Mouse (Mus musculus): ENCODE measurements around the gene Il25. TPM values are rescaled to one million over a fixed set of nuclear protein-coding genes. Genes with fewer than 3 reads are reported as not detected.
"Not testable (repeated sequence)": the region's sequence is repeated elsewhere in the genome, so short reads cannot be mapped to it uniquely, and the experiment has no call there.

The Il25 gene
- polyA plus RNA-seq, 1 experiment from 2014 or later = not detected

DNA sequence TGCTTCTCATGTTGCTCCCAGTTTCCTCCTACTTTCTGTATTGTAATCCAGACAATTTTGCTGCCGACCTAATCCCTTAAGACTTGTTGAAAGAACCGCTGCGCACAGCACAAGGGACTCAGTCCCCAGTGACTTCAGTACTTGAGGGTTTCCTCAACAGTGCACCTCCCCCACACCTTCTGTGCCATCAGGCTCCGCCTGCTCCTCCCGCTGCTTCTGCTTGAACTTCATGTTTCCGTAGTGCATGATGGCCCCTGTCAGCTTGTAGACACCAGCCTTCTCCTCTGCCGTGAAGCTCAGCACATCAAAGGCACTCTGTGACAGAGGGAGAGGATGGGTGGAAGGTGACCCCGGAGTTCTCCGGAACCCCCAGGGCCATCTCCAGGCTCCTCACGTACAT is 28.3 kb downstream of the Il25 start:
- WGBS = 68% methylated on average over 10 of the region's 10 CpGs
- no peak overlapping the region for H3K27ac ChIP-seq
- no peak overlapping the region for H3K9ac ChIP-seq
- no peak for ATAC-seq (ENCODE audit: low FRiP score)
- peaks cover 5% of the 10 kb centered on the region; the same call in 1 of the 2 replicates for H3K27me3 ChIP-seq
- no peak overlapping the region for H3K4me3 ChIP-seq (replicated peaks)
- H3K4me1 ChIP-seq = peaks cover 5% of the 10 kb centered on the region; the same call in 1 of the 2 replicates
- H3K9me3 ChIP-seq = no peaks in the 10 kb centered on the region
- H3K36me3 ChIP-seq (replicated peaks) = no peaks in the 10 kb centered on the region
- H3K4me2 ChIP-seq = no peak overlapping the region

DNA sequence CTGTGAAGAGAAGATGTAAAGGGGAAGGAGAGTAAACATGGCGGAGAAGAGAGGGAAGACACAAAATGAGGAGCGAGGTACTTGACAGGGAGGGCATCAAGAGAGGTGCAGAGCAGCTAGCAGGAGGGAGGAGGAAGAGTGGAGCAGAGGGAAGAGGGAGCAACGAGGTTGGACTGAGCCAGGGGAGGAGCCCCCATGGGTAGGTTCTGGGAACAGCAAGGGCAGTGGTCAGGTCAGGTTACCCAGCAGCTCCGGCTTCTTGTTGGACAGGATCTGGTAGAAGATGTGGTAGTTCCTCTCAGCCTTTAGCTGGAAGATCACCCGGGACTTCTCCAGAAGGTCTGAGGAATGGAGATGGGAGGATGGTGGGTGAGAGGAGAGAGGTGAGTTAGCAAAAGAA is 29.0 kb downstream of the Il25 start:
- no peaks in the 10 kb centered on the region for H3K36me3 ChIP-seq (replicated peaks)
- WGBS = 78% methylated on average over 5 of the region's 5 CpGs
- no peak for ATAC-seq (ENCODE audit: low FRiP score)

DNA sequence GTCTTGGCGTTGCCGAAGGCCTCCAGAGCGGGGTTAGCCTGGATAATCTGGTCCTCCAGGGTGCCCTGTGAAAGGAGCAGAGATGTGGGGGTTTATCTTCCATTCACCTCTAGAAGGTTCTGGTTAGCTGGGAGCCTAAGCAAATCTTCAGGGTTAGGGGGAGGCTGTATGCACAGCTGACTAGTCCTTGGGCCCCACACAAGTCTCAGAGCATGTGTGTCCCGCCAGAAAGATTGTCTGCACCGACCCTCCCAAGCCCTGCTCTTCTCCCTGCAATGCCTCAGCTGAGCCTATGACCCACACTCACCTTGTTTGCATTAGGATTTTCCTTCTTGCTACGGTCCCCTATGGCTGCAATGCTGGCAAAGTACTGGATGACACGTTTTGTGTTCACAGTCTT is 30.2 kb downstream of the Il25 start:
- WGBS = 93% methylated on average over 7 of the region's 7 CpGs
- Histone ChIP-seq H3K9ac (no peak overlapping the region), H3K4me1 (peaks cover 5% of the 10 kb centered on the region; the same call in 1 of the 2 replicates), H3K4me3 (replicated peaks) (no peak overlapping the region), H3K27ac (no peak overlapping the region), H3K9me3 (no peaks in the 10 kb centered on the region), H3K27me3 (peaks cover 5% of the 10 kb centered on the region; the same call in 1 of the 2 replicates), H3K36me3 (replicated peaks) (no peaks in the 10 kb centered on the region), H3K4me2 (no peak overlapping the region)
- no peak for ATAC-seq (ENCODE audit: low FRiP score)

More for the DNA sequence above, 29.0 kb downstream of the Il25 start:
- Histone ChIP-seq H3K4me1 (peaks cover 5% of the 10 kb centered on the region; the same call in 1 of the 2 replicates), H3K4me2 (no peak overlapping the region), H3K9ac (no peak overlapping the region), H3K9me3 (no peaks in the 10 kb centered on the region), H3K27ac (no peak overlapping the region), H3K4me3 (replicated peaks) (no peak overlapping the region), H3K27me3 (peaks cover 5% of the 10 kb centered on the region; the same call in 1 of the 2 replicates)

DNA sequence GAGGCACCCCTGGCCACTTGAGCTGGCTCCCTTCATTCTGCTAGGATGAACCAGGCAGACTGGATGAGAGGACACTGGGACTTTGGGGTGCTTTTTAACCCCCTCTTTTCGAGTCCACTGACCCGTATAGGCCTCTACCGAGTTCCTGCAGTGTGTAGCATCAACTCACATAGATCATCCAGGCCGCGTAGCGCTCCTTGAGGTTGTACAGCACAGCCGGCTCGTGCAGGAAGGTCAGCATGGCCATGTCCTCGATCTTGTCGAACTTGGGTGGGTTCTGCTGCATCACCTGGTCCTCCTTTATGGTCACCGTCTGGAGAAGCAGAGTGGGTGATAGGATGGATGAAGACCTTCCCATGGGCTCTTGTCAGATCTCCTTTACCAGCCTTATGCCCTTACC is 31.2 kb downstream of the Il25 start:
- Histone ChIP-seq H3K4me1 (peaks cover 5% of the 10 kb centered on the region; the same call in 1 of the 2 replicates), H3K4me3 (replicated peaks) (no peak overlapping the region), H3K9ac (no peak overlapping the region), H3K4me2 (no peak overlapping the region), H3K36me3 (replicated peaks) (no peaks in the 10 kb centered on the region), H3K27me3 (peaks cover 5% of the 10 kb centered on the region; the same call in 1 of the 2 replicates), H3K9me3 (no peaks in the 10 kb centered on the region), H3K27ac (no peak overlapping the region)
- ATAC-seq (ENCODE audit: low FRiP score) = no peak
- WGBS = 90% methylated on average over 11 of the region's 11 CpGs

DNA sequence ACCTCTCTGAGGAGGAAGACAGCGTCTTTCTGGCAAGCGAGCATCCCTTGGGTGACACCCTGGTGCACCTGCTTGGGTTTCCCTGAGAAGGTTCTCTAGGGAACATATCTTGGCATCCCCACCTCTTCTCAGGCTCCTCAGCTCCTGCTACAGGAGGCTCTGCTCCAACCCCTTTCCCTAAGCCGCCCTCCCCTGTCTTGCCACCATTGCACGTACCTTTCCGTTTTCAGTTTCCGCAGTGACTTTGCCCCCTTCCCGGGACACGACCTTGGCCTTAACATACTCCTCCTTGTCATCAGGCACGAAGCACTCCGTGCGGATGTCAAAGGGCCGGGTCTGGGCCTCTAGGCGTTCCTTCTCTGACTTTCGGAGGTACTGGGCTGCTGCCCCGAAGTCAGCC is 32.5 kb downstream of the Il25 start:
- peaks cover 5% of the 10 kb centered on the region; the same call in 1 of the 2 replicates for H3K27me3 ChIP-seq
- no peaks in the 10 kb centered on the region for H3K36me3 ChIP-seq (replicated peaks)
- H3K9ac ChIP-seq = no peak overlapping the region
- 87% methylated on average over 15 of the region's 15 CpGs for WGBS
- H3K9me3 ChIP-seq = no peaks in the 10 kb centered on the region
- peaks cover 5% of the 10 kb centered on the region; the same call in 1 of the 2 replicates for H3K4me1 ChIP-seq
- H3K27ac ChIP-seq = no peak overlapping the region
- H3K4me3 ChIP-seq (replicated peaks) = no peak overlapping the region
- no peak for ATAC-seq (ENCODE audit: low FRiP score)
- no peak overlapping the region for H3K4me2 ChIP-seq

DNA sequence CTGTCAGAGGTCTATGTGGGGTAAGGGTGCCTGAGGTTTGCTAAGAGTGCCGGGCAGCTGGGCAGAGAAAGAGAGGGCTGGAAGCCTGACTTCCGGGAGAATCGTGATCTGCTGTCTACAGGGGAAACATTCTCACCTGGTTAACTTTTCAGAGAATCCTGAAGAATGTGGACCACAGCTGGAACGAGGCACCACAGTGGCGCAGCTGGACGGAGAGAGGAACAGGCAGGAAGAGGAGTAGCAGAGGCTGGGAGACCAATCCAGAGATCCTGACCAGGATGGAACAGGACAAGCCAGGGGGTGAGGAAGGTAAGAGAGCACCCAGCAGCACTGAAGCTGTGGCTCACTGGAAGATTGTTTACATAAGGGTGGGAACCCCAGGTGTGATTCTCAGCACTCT is 33.1 kb downstream of the Il25 start:
- WGBS = 78% methylated on average over 6 of the region's 6 CpGs
- Histone ChIP-seq H3K9ac (no peak overlapping the region), H3K4me3 (replicated peaks) (no peak overlapping the region), H3K4me2 (no peak overlapping the region), H3K4me1 (peaks cover 4% of the 10 kb centered on the region; the same call in 1 of the 2 replicates), H3K27me3 (peaks cover 5% of the 10 kb centered on the region; the same call in 1 of the 2 replicates), H3K9me3 (no peaks in the 10 kb centered on the region), H3K27ac (no peak overlapping the region), H3K36me3 (replicated peaks) (no peaks in the 10 kb centered on the region)
- ATAC-seq (ENCODE audit: low FRiP score) = no peak

DNA sequence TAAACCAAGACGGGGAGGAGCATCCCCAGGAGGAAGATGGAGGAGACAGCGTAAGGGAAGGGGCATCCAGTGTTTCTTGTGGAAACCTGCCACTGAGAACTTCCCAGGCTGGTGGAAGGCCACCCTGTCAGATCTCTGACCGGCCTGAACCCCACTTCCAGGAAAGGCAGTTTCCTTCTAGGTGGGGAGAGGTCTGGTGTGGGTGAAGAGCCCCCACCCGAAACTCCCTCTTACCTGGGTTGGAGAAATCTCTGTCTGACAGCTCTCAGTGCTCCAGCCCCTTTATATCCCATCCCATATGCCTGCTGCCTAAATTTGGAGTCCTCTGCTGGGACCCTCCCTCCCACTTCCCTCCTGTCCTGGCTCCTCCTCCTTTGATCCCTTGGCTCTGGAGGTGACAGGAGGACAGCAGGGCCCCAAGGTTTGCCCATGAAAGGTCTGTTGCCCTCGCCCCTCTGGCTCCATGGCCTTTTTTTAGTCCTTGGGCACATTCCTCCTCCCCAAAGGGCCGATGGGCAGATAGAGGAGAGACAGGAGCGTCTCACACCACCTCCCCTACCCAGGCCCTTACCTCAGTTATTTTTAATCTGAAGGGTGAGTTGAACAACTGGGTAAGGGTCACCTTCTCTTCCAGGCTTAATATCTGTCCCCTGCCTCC is 34.0 kb downstream of the Il25 start, which contains the start of gene Myh6:
TSS of gene Myh6 (minus strand) at position 608 of the 658 bp plus-strand sequence.
- 77% methylated on average over 7 of the region's 7 CpGs for WGBS
- no peak within 1 kb of the TSS for H3K4me3 ChIP-seq (replicated peaks)
- peaks cover 2% of the 10 kb centered on the region; the same call in 1 of the 2 replicates for H3K27me3 ChIP-seq
- no peaks in the 10 kb centered on the region for H3K36me3 ChIP-seq (replicated peaks)
- H3K4me2 ChIP-seq = no peak within 1 kb of the TSS
- H3K9ac ChIP-seq = no peak within 1 kb of the TSS
- no peak for ATAC-seq (ENCODE audit: low FRiP score)
- no peak within 1 kb of the TSS for H3K27ac ChIP-seq
- H3K4me1 ChIP-seq = no peaks in the 10 kb centered on the region
- no peaks in the 10 kb centered on the region for H3K9me3 ChIP-seq

DNA sequence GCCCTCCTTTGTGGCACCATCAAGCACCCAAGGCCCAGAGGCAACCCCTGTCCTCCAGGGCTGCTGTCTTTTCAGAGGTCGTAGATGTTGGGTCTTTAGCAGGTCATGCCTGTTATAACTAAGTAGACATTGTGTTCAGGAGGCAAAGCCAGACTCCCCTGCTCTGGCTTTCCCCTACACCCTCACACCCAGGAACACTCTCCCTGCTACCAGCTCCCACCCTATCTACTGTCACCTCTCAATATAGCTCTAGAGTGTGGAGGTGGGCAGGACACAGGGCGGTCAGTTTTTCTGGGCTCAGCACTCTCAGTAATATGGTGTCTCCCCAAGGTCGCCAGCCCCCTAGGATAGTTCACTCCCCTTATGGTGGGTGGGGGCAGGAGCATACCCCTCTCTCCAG is 35.4 kb downstream of the Il25 start:
- Histone ChIP-seq H3K27ac (no peak overlapping the region), H3K36me3 (replicated peaks) (no peaks in the 10 kb centered on the region), H3K4me2 (no peak overlapping the region), H3K9me3 (no peaks in the 10 kb centered on the region), H3K4me1 (no peaks in the 10 kb centered on the region), H3K9ac (no peak overlapping the region), H3K4me3 (replicated peaks) (no peak overlapping the region), H3K27me3 (no peaks in the 10 kb centered on the region)
- ATAC-seq (ENCODE audit: low FRiP score) = no peak
- WGBS = 87% methylated on average over 3 of the region's 3 CpGs

DNA sequence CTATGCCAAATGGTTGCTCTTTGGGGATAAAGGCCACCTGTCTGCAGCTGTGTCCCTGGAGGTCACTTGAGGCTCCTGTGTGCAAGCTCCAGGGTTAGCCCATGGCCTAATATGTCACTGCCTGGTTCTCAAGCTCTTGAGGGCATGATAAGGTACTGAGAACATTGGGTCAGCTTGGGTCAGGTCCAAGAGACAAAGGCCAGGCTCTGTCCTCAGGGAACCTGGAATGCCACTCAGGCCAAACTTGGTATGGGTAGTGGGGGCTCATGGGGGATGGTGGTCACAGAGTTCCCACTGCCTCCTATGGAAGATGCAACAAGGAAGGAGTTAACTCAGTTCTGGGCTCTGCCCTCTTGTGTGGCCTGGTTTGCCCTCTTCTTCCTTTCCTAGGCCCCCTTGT is 35.8 kb downstream of the Il25 start:
- Histone ChIP-seq H3K27me3 (no peaks in the 10 kb centered on the region), H3K4me1 (no peaks in the 10 kb centered on the region), H3K36me3 (replicated peaks) (no peaks in the 10 kb centered on the region), H3K4me2 (no peak overlapping the region), H3K9me3 (no peaks in the 10 kb centered on the region), H3K4me3 (replicated peaks) (no peak overlapping the region), H3K9ac (no peak overlapping the region), H3K27ac (no peak overlapping the region)
- no peak for ATAC-seq (ENCODE audit: low FRiP score)

DNA sequence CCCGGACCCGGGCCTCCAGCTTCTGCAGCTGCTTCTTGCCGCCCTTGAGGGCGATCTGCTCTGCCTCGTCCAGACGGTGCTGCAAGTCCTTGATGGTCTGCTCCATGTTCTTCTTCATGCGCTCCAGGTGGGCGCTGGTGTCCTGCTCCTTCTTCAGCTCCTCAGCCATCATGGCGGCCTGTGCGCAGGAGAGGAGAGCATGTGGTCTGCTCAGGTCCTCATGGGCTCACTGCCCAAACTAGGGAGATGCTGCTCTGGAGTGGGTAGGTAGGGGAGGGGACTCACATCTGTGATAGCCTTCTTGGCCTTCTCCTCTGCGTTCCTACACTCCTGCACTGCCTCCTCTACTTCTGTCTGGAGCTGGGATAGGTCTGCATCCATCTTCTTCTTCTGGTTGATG is 40.3 kb downstream of the Il25 start:
- not testable (repeated sequence) for ATAC-seq (ENCODE audit: low FRiP score); H3K9ac ChIP-seq; H3K4me2 ChIP-seq; H3K27ac ChIP-seq; H3K9me3 ChIP-seq; H3K27me3 ChIP-seq; H3K4me3 ChIP-seq (replicated peaks); H3K36me3 ChIP-seq (replicated peaks)
- 95% methylated on average over 11 of the region's 11 CpGs for WGBS
- peaks cover 10% of the 10 kb centered on the region for H3K4me1 ChIP-seq

DNA sequence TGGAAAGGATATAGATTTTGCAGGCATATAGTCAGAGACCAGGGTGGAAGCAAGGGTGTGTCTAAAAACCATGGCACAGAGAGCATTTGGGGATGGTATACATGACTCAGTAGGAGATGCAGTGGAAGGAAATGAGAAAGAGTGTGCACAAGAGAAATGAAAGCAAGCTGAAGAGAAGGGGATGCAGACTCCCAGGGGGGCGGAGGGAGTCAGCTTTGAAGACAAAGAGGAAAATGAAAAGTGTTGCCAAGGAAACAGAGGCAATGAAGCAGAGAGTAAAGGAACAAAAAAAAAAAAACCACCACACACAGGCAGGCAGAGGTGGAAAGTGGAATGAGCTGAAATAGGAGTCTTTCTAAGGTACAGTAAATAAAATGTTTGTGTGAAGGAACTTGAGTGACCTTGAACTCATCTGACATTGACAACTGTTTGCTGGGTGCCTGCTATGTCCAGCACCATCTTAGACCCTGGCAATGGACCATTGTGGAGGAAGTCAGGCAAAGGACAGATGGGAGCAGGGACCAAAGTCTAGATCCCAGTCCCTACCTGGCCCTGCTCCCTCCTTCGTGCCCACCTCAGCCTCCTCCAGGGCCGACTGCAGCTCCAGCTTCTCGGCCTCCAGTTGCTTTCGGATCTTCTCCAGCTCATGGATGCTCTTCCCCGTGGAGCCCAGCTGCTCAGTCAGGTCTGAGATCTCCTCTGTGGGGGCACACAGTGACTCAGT is 41.7 kb downstream of the Il25 start:
- Histone ChIP-seq H3K9ac (0 out of 2 replicates have a peak overlapping the region, but pooled peaks have one; percentile 4), H3K4me3 (replicated peaks) (no peak overlapping the region), H3K9me3 (no peaks in the 10 kb centered on the region), H3K27ac (peak overlapping the region; percentile 38; the same call in 1 of the 2 replicates), H3K4me2 (no peak overlapping the region), H3K27me3 (0 out of 2 replicates have a peak, but pooled peaks cover 6% of the 10 kb centered on the region), H3K36me3 (replicated peaks) (no peaks in the 10 kb centered on the region), H3K4me1 (peaks cover 10% of the 10 kb centered on the region)
- no peak for ATAC-seq (ENCODE audit: low FRiP score)
- WGBS = 71% methylated on average over 6 of the region's 6 CpGs

DNA sequence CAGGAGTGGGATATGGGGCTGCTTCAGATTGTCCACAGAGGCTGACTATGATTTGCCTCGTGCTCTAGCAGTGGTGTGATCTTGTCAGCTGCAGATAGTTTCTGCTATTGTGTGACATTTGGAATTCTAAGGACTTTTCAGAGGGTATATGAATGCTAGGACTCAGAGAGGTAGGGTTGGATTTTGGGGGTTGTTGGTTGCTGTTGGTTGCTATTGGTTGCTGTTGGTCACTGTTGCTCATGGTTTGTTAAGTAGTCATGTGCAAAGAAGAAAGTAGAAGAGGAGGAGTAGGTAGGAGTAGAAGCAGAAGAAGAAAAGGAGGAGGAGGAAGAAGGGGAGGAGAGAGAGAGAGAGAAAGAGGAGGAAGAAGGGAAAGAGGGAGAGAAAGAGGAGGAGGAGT is 44.1 kb downstream of the Il25 start, which contains the start of gene Gm17428:
TSS of gene Gm17428 (plus strand) at position 301 of the 400 bp plus-strand sequence.
- Histone ChIP-seq H3K36me3 (replicated peaks) (no peaks in the 10 kb centered on the region), H3K27me3 (0 out of 2 replicates have a peak, but pooled peaks cover 6% of the 10 kb centered on the region), H3K9me3 (no peaks in the 10 kb centered on the region), H3K9ac (no peak within 1 kb of the TSS), H3K4me3 (replicated peaks) (no peak within 1 kb of the TSS), H3K4me1 (peaks cover 10% of the 10 kb centered on the region), H3K27ac (no peak within 1 kb of the TSS), H3K4me2 (no peak within 1 kb of the TSS)
- 66% methylated on average over 1 of the region's 1 CpGs for WGBS
- ATAC-seq (ENCODE audit: low FRiP score) = no peak
